Mouse (Mus musculus) lung, postnatal 0 days (tissue): ENCODE data around the gene Stx6.

ENCODE experiments used
- CTCF ChIP-seq: IDR thresholded peaks from 2 replicates; pipeline ENCODE4 v1.5.1; 2016; ENCODE audit warnings: antibody characterized with exemption, mild to moderate bottlenecking
- EP300 ChIP-seq: IDR thresholded peaks from 2 replicates; pipeline ENCODE4 v1.6.1; 2016; ENCODE audit warnings: antibody characterized with exemption, mild to moderate bottlenecking, control low read depth

DNA sequence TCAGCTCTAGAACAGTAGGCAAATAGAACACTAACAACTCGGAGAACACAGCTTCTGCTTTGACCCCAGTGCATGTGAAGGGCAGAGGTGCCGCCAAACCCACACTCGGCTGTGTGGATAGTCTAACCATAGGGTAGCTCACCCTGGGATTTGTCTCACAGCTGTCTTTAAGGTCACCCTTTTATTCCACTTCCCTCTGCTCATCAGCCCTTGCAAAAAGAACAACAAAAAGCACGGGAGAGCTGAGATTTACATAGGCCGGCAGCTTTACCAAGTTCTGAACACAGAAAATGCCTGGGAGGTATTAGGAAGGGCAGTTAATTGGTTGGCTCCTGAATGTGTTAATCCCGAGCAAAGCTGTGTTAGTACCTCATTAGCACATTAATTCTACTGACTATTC is 47.0 kb upstream of the Stx6 start:
- TF ChIP-seq EP300, result no peak
- no peak for TF ChIP-seq CTCF
